ENCODE assay signal across 25 mouse cellular contexts in the genomic region with DNA sequence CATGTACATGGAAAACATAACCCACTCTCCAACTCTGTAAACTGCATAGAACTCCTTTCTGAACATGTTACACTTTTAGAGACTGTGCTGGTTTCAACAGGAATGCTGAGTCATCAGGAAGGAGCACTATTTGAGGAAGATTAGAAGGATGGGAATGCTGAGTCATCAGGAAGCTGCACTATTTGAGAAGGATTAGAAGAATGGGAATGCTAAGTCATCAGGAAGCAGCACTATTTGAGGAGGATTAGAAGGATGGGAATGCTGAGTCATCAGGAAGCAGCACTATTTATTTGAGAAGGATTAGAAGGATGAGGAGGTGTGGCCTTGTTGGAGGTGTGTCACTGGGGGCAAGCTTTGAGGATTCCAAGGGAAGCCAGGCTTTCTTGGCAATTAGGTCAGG. TPM values are rescaled to one million over a fixed set of nuclear protein-coding genes. Genes with fewer than 3 reads are reported as not detected.
"Had no signal": no experiment of that assay in that cellular context is flagged by ENCODE, and none has a peak within 500 bp of the region (broad histone marks: within the 10 kb centered on the region; RNA-seq: fewer than 3 reads in every experiment).

No protein-coding gene starts in this region.

- DNase-seq: kidney, adult 9 months; kidney, postnatal 14 days; kidney, postnatal 4 days; layer of hippocampus, adult 9-11 months; liver; liver, postnatal 0 days; lung, postnatal 14 days; lung, postnatal 4 days; retina, postnatal 1 day; right cerebral cortex, postnatal 25 days; spleen, adult 18-20 months; thymus, adult 18-20 months; thymus, postnatal 36 days had no signal

- H3K4me1 ChIP-seq: limb, embryonic 10.5 days; stomach, embryonic 15.5 days had no signal

- H3K9ac ChIP-seq: limb, embryonic 13.5 days; liver, embryonic 14.5 days; liver, postnatal 0 days; lung, embryonic 15.5 days; midbrain, embryonic 13.5 days; neural tube, embryonic 13.5 days; stomach, embryonic 15.5 days had no signal

- H3K9me3 ChIP-seq: limb, embryonic 10.5 days; limb, embryonic 13.5 days; lung, embryonic 15.5 days; midbrain, embryonic 13.5 days; neural tube, embryonic 13.5 days; stomach, embryonic 15.5 days had no signal

- H3K27ac ChIP-seq: layer of hippocampus, adult 2 months; limb, embryonic 10.5 days; limb, embryonic 13.5 days; liver, embryonic 14.5 days; lung, embryonic 15.5 days; midbrain, embryonic 10.5 days; midbrain, embryonic 13.5 days; neural tube, embryonic 13.5 days; stomach, embryonic 15.5 days had no signal

- ATAC-seq: liver, postnatal 0 days; midbrain, embryonic 13.5 days; midbrain, embryonic 16.5 days had no signal

- H3K4me2 ChIP-seq: limb, embryonic 13.5 days; lung, embryonic 15.5 days; midbrain, embryonic 13.5 days; neural tube, embryonic 13.5 days; stomach, embryonic 15.5 days had no signal

- H3K27me3 ChIP-seq: limb, embryonic 13.5 days; lung, embryonic 15.5 days; midbrain, embryonic 13.5 days; neural tube, embryonic 13.5 days; stomach, embryonic 15.5 days had no signal

- H3K4me3 ChIP-seq: layer of hippocampus, adult 2 months; limb, embryonic 10.5 days; limb, embryonic 13.5 days; lung, embryonic 15.5 days; midbrain, embryonic 10.5 days; midbrain, embryonic 13.5 days; myocyte; neural tube, embryonic 13.5 days; stomach, embryonic 15.5 days had no signal

RNA-seq across cellular contexts. Expression of a gene that starts 58.2 kb away (rescaled TPM):
- total RNA-seq: monocyte, adult 5-6 weeks had no signal
- polyA plus RNA-seq: limb, embryonic 10.5 days; limb, embryonic 13.5 days; midbrain, embryonic 13.5 days; midbrain, embryonic 16.5 days; neural tube, embryonic 13.5 days had no signal
